Mouse (Mus musculus) forelimb bud, embryonic 11.5 days (tissue): Measurements from ENCODE around the gene Enox1.

Experiments used
- DNase-seq: peaks from one replicate; pipeline ENCODE4 v3.0.0-alpha.2; 2012; ENCODE audit warnings: low read depth, low spot score

The Enox1 gene

GRCm38 (mm10) chr14:77370521-77370920, 214.0 kb downstream of the Enox1 start:
- DNase-seq = no peak

- DNase-seq = no peak
Measured at GRCm38 (mm10) chr14:77371977-77372376, 215.4 kb downstream of the Enox1 start.

GRCm38 (mm10) chr14:77373119-77373518, 216.6 kb downstream of the Enox1 start:
- no peak for DNase-seq

- DNase-seq = no peak
Measured at GRCm38 (mm10) chr14:77375054-77375453, 218.5 kb downstream of the Enox1 start.

GRCm38 (mm10) chr14:77375618-77376017, 219.1 kb downstream of the Enox1 start:
- no peak for DNase-seq

- DNase-seq = no peak
Measured at GRCm38 (mm10) chr14:77376731-77377130, 220.2 kb downstream of the Enox1 start.

GRCm38 (mm10) chr14:77377439-77377838, 220.9 kb downstream of the Enox1 start:
- peak; percentile 29 for DNase-seq

GRCm38 (mm10) chr14:77377873-77378272, 221.3 kb downstream of the Enox1 start:
- no peak for DNase-seq

GRCm38 (mm10) chr14:77381532-77381931, 225.0 kb downstream of the Enox1 start:
- DNase-seq = no peak

GRCm38 (mm10) chr14:77385621-77386020, 229.1 kb downstream of the Enox1 start:
- no peak for DNase-seq

GRCm38 (mm10) chr14:77387877-77388276, 231.3 kb downstream of the Enox1 start:
- no peak for DNase-seq

- DNase-seq = no peak
Measured at GRCm38 (mm10) chr14:77389276-77389675, 232.7 kb downstream of the Enox1 start.

- no peak for DNase-seq
Measured at GRCm38 (mm10) chr14:77392476-77392875, 235.9 kb downstream of the Enox1 start.

GRCm38 (mm10) chr14:77406241-77407114, 249.9 kb downstream of the Enox1 start:
- DNase-seq = no peak

GRCm38 (mm10) chr14:77409271-77409940, 252.8 kb downstream of the Enox1 start:
- DNase-seq = no peak

GRCm38 (mm10) chr14:77410354-77410753, 253.8 kb downstream of the Enox1 start:
- no peak for DNase-seq

GRCm38 (mm10) chr14:77413106-77413505, 256.5 kb downstream of the Enox1 start:
- no peak for DNase-seq

- no peak for DNase-seq
Measured at GRCm38 (mm10) chr14:77416358-77416757, 259.8 kb downstream of the Enox1 start.

- DNase-seq = no peak
Measured at GRCm38 (mm10) chr14:77421031-77421430, 264.5 kb downstream of the Enox1 start.

- DNase-seq = no peak
Measured at GRCm38 (mm10) chr14:77423194-77423593, 266.6 kb downstream of the Enox1 start.

- DNase-seq = no peak
Measured at GRCm38 (mm10) chr14:77439426-77439825, 282.9 kb downstream of the Enox1 start.

GRCm38 (mm10) chr14:77440805-77441204, 284.2 kb downstream of the Enox1 start:
- no peak for DNase-seq

GRCm38 (mm10) chr14:77441541-77441940, 285.0 kb downstream of the Enox1 start:
- DNase-seq = no peak
